Comparison of ENCODE assay signal across 7 mouse cellular contexts in the genomic region with DNA sequence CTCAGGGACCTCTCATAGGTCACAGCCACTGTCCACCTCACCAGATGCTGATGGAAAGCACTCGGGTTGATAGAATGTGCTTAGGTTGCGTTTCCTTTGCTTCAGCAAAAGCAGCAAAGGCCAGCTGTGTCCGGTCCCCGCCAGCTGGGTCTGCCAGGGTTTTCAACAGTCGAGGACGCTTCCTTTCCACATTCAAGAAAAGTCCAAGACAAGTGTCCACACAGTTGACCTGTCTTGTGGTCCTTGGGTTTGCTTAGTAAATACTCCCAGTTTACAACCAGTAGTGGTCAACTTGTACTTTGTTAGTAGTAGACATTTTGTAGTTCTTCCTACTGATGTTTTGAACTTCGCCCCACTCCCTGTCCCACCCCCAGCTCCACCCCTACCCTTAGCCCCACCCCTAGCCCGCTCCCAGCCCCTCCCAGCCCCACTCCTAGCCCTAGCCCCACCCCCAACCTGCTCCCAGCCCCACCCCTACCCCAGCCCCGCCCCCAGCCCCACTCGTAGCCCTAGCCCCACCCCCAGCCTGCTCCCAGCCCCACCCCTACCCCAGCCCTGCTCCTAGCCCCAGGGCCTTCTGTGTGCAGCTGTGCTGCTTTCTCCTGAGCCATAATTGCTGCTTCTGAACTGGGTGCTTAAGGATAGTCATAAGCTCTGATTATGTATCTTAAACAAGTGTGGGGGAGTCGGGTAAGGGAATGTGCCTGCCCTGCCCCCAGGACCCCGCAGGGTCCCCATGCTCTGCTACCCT. TPM values are rescaled to one million over a fixed set of nuclear protein-coding genes. Genes with fewer than 3 reads are reported as not detected.
DNase-seq lines count a peak whose midpoint lies in the region; ATAC-seq and TF ChIP-seq lines count a peak whose summit lies in the region.

No protein-coding gene starts in this region.

- peak; percentile 71; the same call in 1 of the 2 replicates for ATAC-seq in embryonic facial prominence, embryonic 15.5 days (ENCODE audit: insufficient number of reproducible peaks, low FRiP score, low TSS enrichment, low read depth)
- peak; percentile 18; the same call in 1 of the 2 replicates for ATAC-seq in hindbrain, postnatal 0 days
- peak; percentile 82 for ATAC-seq in liver, embryonic 11.5 days (replicated peaks; ENCODE audit: low FRiP score)
- no peak for ATAC-seq in neural tube, embryonic 14.5 days (ENCODE audit: low read depth)

- H3K4me1 ChIP-seq in embryonic facial prominence, embryonic 15.5 days, result peaks cover 26% of the 10 kb centered on the region
- H3K4me1 ChIP-seq in hindbrain, postnatal 0 days (ENCODE audit: insufficient read depth, low read length), result no peaks in the 10 kb centered on the region
- peaks cover 13% of the 10 kb centered on the region for H3K4me1 ChIP-seq in liver, embryonic 11.5 days (replicated peaks; ENCODE audit: control insufficient read depth, insufficient read depth, low read length)
- H3K4me1 ChIP-seq in neural tube, embryonic 14.5 days (ENCODE audit: control insufficient read depth, insufficient read depth, low read length), result peaks cover 3% of the 10 kb centered on the region; the same call in 1 of the 2 replicates

- 64% methylated on average over 11 of the region's 12 CpGs for WGBS in embryonic facial prominence, embryonic 15.5 days
- 69% methylated on average over 12 of the region's 12 CpGs for WGBS in hindbrain, postnatal 0 days
- 58% methylated on average over 12 of the region's 12 CpGs for WGBS in liver, embryonic 11.5 days
- WGBS in neural tube, embryonic 14.5 days, result 60% methylated on average over 12 of the region's 12 CpGs

- H3K27ac ChIP-seq in embryonic facial prominence, embryonic 15.5 days (replicated peaks), result peak overlapping the region; percentile 78
- H3K27ac ChIP-seq in hindbrain, postnatal 0 days, result peak overlapping the region; percentile 9; the same call in 1 of the 2 replicates
- no peak overlapping the region for H3K27ac ChIP-seq in liver, embryonic 11.5 days (ENCODE audit: low read depth, low read length)
- peak overlapping the region; percentile 72 for H3K27ac ChIP-seq in neural tube, embryonic 14.5 days (ENCODE audit: low read depth, low read length)

- no peaks in the 10 kb centered on the region for H3K9me3 ChIP-seq in embryonic facial prominence, embryonic 15.5 days (replicated peaks)
- H3K9me3 ChIP-seq in hindbrain, postnatal 0 days (ENCODE audit: low read length), result no peaks in the 10 kb centered on the region
- no peaks in the 10 kb centered on the region for H3K9me3 ChIP-seq in liver, embryonic 11.5 days (ENCODE audit: control insufficient read depth, low read length)
- no peaks in the 10 kb centered on the region for H3K9me3 ChIP-seq in neural tube, embryonic 14.5 days (ENCODE audit: control insufficient read depth, low read length)

- no peaks in the 10 kb centered on the region for H3K27me3 ChIP-seq in embryonic facial prominence, embryonic 15.5 days
- no peaks in the 10 kb centered on the region for H3K27me3 ChIP-seq in hindbrain, postnatal 0 days (ENCODE audit: insufficient read depth, low read length)
- no peaks in the 10 kb centered on the region for H3K27me3 ChIP-seq in liver, embryonic 11.5 days (replicated peaks; ENCODE audit: control insufficient read depth, insufficient read depth, low read length)
- H3K27me3 ChIP-seq in neural tube, embryonic 14.5 days (ENCODE audit: control insufficient read depth, insufficient read depth, low read length), result no peaks in the 10 kb centered on the region

- no peak overlapping the region for H3K9ac ChIP-seq in embryonic facial prominence, embryonic 15.5 days
- no peak overlapping the region for H3K9ac ChIP-seq in hindbrain, postnatal 0 days (replicated peaks; ENCODE audit: low read length)
- no peak overlapping the region for H3K9ac ChIP-seq in liver, embryonic 11.5 days (ENCODE audit: low read depth, low read length)
- no peak overlapping the region for H3K9ac ChIP-seq in neural tube, embryonic 14.5 days (replicated peaks; ENCODE audit: low read depth, low read length)

- H3K4me2 ChIP-seq in embryonic facial prominence, embryonic 15.5 days (replicated peaks), result no peak overlapping the region
- H3K4me2 ChIP-seq in hindbrain, postnatal 0 days (ENCODE audit: low read depth, low read length), result no peak overlapping the region
- peak overlapping the region; percentile 27 for H3K4me2 ChIP-seq in liver, embryonic 11.5 days
- no peak overlapping the region for H3K4me2 ChIP-seq in neural tube, embryonic 14.5 days (ENCODE audit: low read depth, low read length)

- H3K36me3 ChIP-seq in embryonic facial prominence, embryonic 15.5 days, result peaks cover 53% of the 10 kb centered on the region
- peaks cover 6% of the 10 kb centered on the region; the same call in 1 of the 2 replicates for H3K36me3 ChIP-seq in hindbrain, postnatal 0 days (ENCODE audit: insufficient read depth, low read length)
- H3K36me3 ChIP-seq in liver, embryonic 11.5 days (ENCODE audit: control insufficient read depth, insufficient read depth, low read length), result peaks cover 16% of the 10 kb centered on the region; the same call in 1 of the 2 replicates
- no peaks in the 10 kb centered on the region for H3K36me3 ChIP-seq in neural tube, embryonic 14.5 days (ENCODE audit: control insufficient read depth, insufficient read depth, low read length)

- TF ChIP-seq CTCF in hindbrain, postnatal 0 days (IDR thresholded peaks at IDR 0.05; ENCODE audit: low read depth), result no peak

- DNase-seq in WW6 (ENCODE audit: low read depth, low spot score), result peak; percentile 29
- DNase-seq in hindbrain, postnatal 0 days (ENCODE audit: low spot score), result no peak
- no peak for DNase-seq in liver, embryonic 11.5 days (ENCODE audit: low spot score)
- no peak for DNase-seq in layer of hippocampus, postnatal 10 days (ENCODE audit: low spot score in 2 of 2)
- DNase-seq in cerebellum, adult 9-11 months, result no peak

- H3K4me3 ChIP-seq in embryonic facial prominence, embryonic 15.5 days (replicated peaks), result no peak overlapping the region
- no peak overlapping the region for H3K4me3 ChIP-seq in hindbrain, postnatal 0 days (ENCODE audit: low read length)
- no peak overlapping the region for H3K4me3 ChIP-seq in liver, embryonic 11.5 days (ENCODE audit: low read depth, low read length)
- no peak overlapping the region for H3K4me3 ChIP-seq in neural tube, embryonic 14.5 days (ENCODE audit: low read depth, low read length)

RNA-seq across cellular contexts. Expression of a gene that starts 41.0 kb away (rescaled TPM):
- polyA plus RNA-seq in embryonic facial prominence, embryonic 15.5 days (2015; fragmentation: Nextera tagmentation; extraction: Ambion mirVana), result 42.3 and 49.6 TPM in 2 replicates
- 38.4 and 84.9 TPM in 2 replicates for total RNA-seq in hindbrain, postnatal 0 days (2014; rRNA removed)
- 23.0 and 24.1 TPM in 2 replicates for polyA plus RNA-seq in hindbrain, postnatal 0 days (2015; fragmentation: Nextera tagmentation; extraction: Ambion mirVana)
- 22.1 and 23.5 TPM in 2 replicates for polyA plus RNA-seq in liver, embryonic 11.5 days (2014; fragmentation: Nextera tagmentation; extraction: Ambion mirVana)
- 13.3 and 14.1 TPM in 2 replicates for polyA plus RNA-seq in neural tube, embryonic 14.5 days (2014; fragmentation: Nextera tagmentation; extraction: Ambion mirVana)
- total RNA-seq in layer of hippocampus, postnatal 10 days (2021), result 10 to 100 TPM; 14.0 to 16.0 TPM
